9 mouse cellular contexts compared by ENCODE assay signal in genomic region chr10:86021408-86021748, GRCm38 (mm10). TPM values are rescaled to one million over a fixed set of nuclear protein-coding genes. Genes with fewer than 3 reads are reported as not detected.
DNase-seq lines count a peak whose midpoint lies in the region; ATAC-seq and TF ChIP-seq lines count a peak whose summit lies in the region.
"Had no signal": no experiment of that assay in that cellular context is flagged by ENCODE, and none has a peak within 500 bp of the region (broad histone marks: within the 10 kb centered on the region; RNA-seq: fewer than 3 reads in every experiment).

No protein-coding gene starts in this region.

- H3K36me3 ChIP-seq in liver, adult 2 months (ENCODE audit: control insufficient read depth, insufficient read depth, low read length), result 0 out of 2 replicates have a peak, but pooled peaks cover 3% of the 10 kb centered on the region
- H3K36me3 ChIP-seq in embryonic facial prominence, embryonic 15.5 days, result no peaks in the 10 kb centered on the region
- H3K36me3 ChIP-seq in limb, embryonic 11.5 days (ENCODE audit: control insufficient read depth, insufficient read depth, low read length), result no peaks in the 10 kb centered on the region

- no peaks in the 10 kb centered on the region for H3K9me3 ChIP-seq in embryonic facial prominence, embryonic 15.5 days (replicated peaks)
- no peaks in the 10 kb centered on the region for H3K9me3 ChIP-seq in limb, embryonic 11.5 days (ENCODE audit: control insufficient read depth, low read length)

- DNase-seq in liver, adult 2 months (ENCODE audit: extremely low read depth, low read depth, low spot score), result no peak
- no peak for DNase-seq in liver
- no peak for DNase-seq in limb, embryonic 11.5 days (ENCODE audit: low spot score)
- DNase-seq in left cerebral cortex, postnatal 14 days (ENCODE audit: low spot score in 2 of 2), result no peak
- no peak for DNase-seq in urinary bladder, postnatal 10 days (ENCODE audit: low spot score)
- no peak for DNase-seq in right cerebral cortex, postnatal 10 days (ENCODE audit: low spot score in 2 of 2)

- peak overlapping the region; percentile 32 for H3K4me2 ChIP-seq in embryonic facial prominence, embryonic 15.5 days (replicated peaks)
- peak overlapping the region; percentile 76; the same call in 1 of the 2 replicates for H3K4me2 ChIP-seq in limb, embryonic 11.5 days (ENCODE audit: low read depth, severe bottlenecking)

- peak overlapping the region; percentile 35; the same call in 1 of the 2 replicates for H3K9ac ChIP-seq in liver, adult 2 months (ENCODE audit: low read depth, low read length)
- H3K9ac ChIP-seq in embryonic facial prominence, embryonic 15.5 days, result no peak overlapping the region
- H3K9ac ChIP-seq in limb, embryonic 11.5 days (ENCODE audit: low read length), result no peak overlapping the region; the same call in 1 of the 2 replicates

- no peak for TF ChIP-seq POLR2A in liver, adult 2 months (IDR thresholded peaks at IDR 0.05; ENCODE audit: extremely low read depth, insufficient read depth, low read length)

- no peak for TF ChIP-seq CTCF in liver, adult 2 months (IDR thresholded peaks at IDR 0.05; ENCODE audit: low read depth, low read length)

- H3K79me2 ChIP-seq in liver, adult 2 months (ENCODE audit: control insufficient read depth, insufficient read depth, low read length), result no peaks in the 10 kb centered on the region; the same call in 1 of the 2 replicates

- intact Hi-C loops in left cerebral cortex, postnatal 14 days (cut with DNase I), result loop anchor here (5.0 kb wide), 2 partner anchors 54 to 446 kb away; no protein-coding TSS in a partner anchor

- no peak overlapping the region for H3K4me3 ChIP-seq in liver, adult 2 months (ENCODE audit: insufficient read depth, low read depth, low read length)
- H3K4me3 ChIP-seq in embryonic facial prominence, embryonic 15.5 days (replicated peaks), result peak overlapping the region; percentile 96
- peak overlapping the region; percentile 64; the same call in 1 of the 2 replicates for H3K4me3 ChIP-seq in limb, embryonic 11.5 days (ENCODE audit: low read depth, low read length)

- ATAC-seq in embryonic facial prominence, embryonic 15.5 days (ENCODE audit: insufficient number of reproducible peaks, low FRiP score, low TSS enrichment, low read depth), result peak; percentile 41; the same call in 1 of the 2 replicates
- peak; percentile 49 for ATAC-seq in limb, embryonic 11.5 days (ENCODE audit: insufficient number of reproducible peaks, low FRiP score, low TSS enrichment, low read depth)
- ATAC-seq in neutrophil, adult 5-6 weeks (ENCODE audit: extremely low read depth, insufficient number of reproducible peaks, low FRiP score, poor library complexity, severe bottlenecking), result peak; percentile 8; the same call in 1 of the 2 replicates

- 4% methylated on average over 3 of the region's 3 CpGs for WGBS in liver, adult 2 months
- 0% methylated on average over 3 of the region's 3 CpGs for WGBS in embryonic facial prominence, embryonic 15.5 days
- 0% methylated on average over 3 of the region's 3 CpGs for WGBS in limb, embryonic 11.5 days

- no peaks in the 10 kb centered on the region for H3K27me3 ChIP-seq in liver, adult 2 months (ENCODE audit: control insufficient read depth, insufficient read depth, low read length)
- no peaks in the 10 kb centered on the region for H3K27me3 ChIP-seq in embryonic facial prominence, embryonic 15.5 days
- no peaks in the 10 kb centered on the region for H3K27me3 ChIP-seq in limb, embryonic 11.5 days (ENCODE audit: control insufficient read depth, insufficient read depth, low read length)

- no peak overlapping the region for H3K27ac ChIP-seq in liver, adult 2 months (replicated peaks; ENCODE audit: insufficient read depth, low read depth, low read length)
- H3K27ac ChIP-seq in embryonic facial prominence, embryonic 15.5 days (replicated peaks), result no peak overlapping the region
- no peak overlapping the region for H3K27ac ChIP-seq in limb, embryonic 11.5 days (replicated peaks; ENCODE audit: low read depth, low read length)

- H3K4me1 ChIP-seq in liver, adult 2 months (ENCODE audit: control insufficient read depth, insufficient read depth, low read length), result peaks cover 4% of the 10 kb centered on the region
- peaks cover 11% of the 10 kb centered on the region; the same call in 1 of the 2 replicates for H3K4me1 ChIP-seq in embryonic facial prominence, embryonic 15.5 days
- H3K4me1 ChIP-seq in limb, embryonic 11.5 days (ENCODE audit: control insufficient read depth, insufficient read depth, low read length), result no peaks in the 10 kb centered on the region

RNA-seq across cellular contexts. Expression of gene Fbxo7, which starts 0.4 kb away (rescaled TPM):
- total RNA-seq in liver, adult 2 months (2014; rRNA removed), result 13.0 and 14.8 TPM in 2 replicates
- 15.3 and 19.9 TPM in 2 replicates for polyA plus RNA-seq in liver, adult 2 months (2012; rRNA removed)
- 26.3 and 29.9 TPM in 2 replicates for polyA plus RNA-seq in embryonic facial prominence, embryonic 15.5 days (2015; fragmentation: Nextera tagmentation; extraction: Ambion mirVana)
- 18.8 and 24.0 TPM in 2 replicates for polyA plus RNA-seq in limb, embryonic 11.5 days (2014; fragmentation: Nextera tagmentation; extraction: Ambion mirVana)
- total RNA-seq in neutrophil, adult 5-6 weeks (2017), result 20.7 and 22.0 TPM in 2 replicates
- total RNA-seq in left cerebral cortex, postnatal 14 days (2021), result 10 to 100 TPM; 23.4 to 25.7 TPM

RNA-seq across cellular contexts. Expression of gene Bpifc, which starts 9.7 kb away (rescaled TPM):
- total RNA-seq in liver, adult 2 months (2014; rRNA removed), result not detected in 2 replicates
- not detected in 2 replicates for polyA plus RNA-seq in liver, adult 2 months (2012; rRNA removed)
- polyA plus RNA-seq in embryonic facial prominence, embryonic 15.5 days (2015; fragmentation: Nextera tagmentation; extraction: Ambion mirVana), result 8.3 and 9.8 TPM in 2 replicates
- polyA plus RNA-seq in limb, embryonic 11.5 days (2014; fragmentation: Nextera tagmentation; extraction: Ambion mirVana), result 0.05 TPM in 1 of 2 replicates, not detected in the other
- not detected in 2 replicates for total RNA-seq in neutrophil, adult 5-6 weeks (2017)
- not detected for total RNA-seq in left cerebral cortex, postnatal 14 days (2021)
- polyA plus RNA-seq: macrophage had no signal
